Mouse (Mus musculus): ENCODE data around the gene Igfbpl1. TPM values are rescaled to one million over a fixed set of nuclear protein-coding genes. Genes with fewer than 3 reads are reported as not detected.

Igfbpl1 gene
- polyA plus RNA-seq, 1 experiment from 2014 or later = 63.3 TPM

DNA sequence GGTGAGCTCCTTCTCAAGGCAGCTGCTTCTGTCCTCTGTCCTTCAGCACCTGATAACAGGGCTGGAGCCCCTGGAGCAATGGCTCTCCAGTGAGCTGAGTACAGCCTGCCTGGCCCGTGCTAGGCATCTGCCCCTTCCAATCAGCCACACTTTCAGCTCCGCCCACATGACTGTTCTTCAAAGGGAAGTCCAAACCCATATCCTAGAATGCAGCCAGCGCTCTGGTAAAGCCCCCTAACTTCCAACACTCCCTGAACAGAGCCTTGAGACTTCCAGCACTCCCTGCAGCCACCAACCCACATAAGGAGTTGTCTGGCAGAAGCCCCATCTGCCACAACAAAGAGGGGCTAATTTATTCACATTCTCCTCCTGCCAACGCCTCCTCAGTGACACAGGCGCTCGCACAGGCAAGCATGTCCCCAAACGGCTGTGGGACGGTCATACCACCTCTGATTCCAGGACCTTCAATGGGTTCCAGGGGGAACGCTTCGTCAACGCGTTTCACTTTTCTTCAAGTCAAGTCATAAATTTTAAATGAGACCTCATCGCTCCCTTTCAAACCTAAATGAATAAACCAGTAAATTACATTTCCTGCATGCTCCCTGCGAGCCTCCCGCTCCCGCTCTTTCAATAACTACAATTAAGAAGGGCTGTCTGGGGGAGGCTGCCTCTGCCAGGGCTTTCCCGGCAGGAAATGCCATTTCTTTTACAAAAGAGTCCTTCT, 7.4 kb downstream of the Igfbpl1 start:
- H3K27ac ChIP-seq (replicated peaks) = peak overlapping the region; percentile 97
- H3K9me3 ChIP-seq = no peaks in the 10 kb centered on the region
- peak; percentile 64 for ATAC-seq (ENCODE audit: low FRiP score, low read depth)
- peaks cover 17% of the 10 kb centered on the region for H3K27me3 ChIP-seq
- H3K4me2 ChIP-seq (replicated peaks) = peak overlapping the region; percentile 45
- H3K9ac ChIP-seq (replicated peaks) = peak overlapping the region; percentile 38
- peak overlapping the region; percentile 9 for H3K4me3 ChIP-seq
- peaks cover 10% of the 10 kb centered on the region; the same call in 1 of the 2 replicates for H3K36me3 ChIP-seq
- H3K4me1 ChIP-seq = peaks cover 82% of the 10 kb centered on the region
- WGBS = 2% methylated on average over 17 of the region's 17 CpGs

DNA sequence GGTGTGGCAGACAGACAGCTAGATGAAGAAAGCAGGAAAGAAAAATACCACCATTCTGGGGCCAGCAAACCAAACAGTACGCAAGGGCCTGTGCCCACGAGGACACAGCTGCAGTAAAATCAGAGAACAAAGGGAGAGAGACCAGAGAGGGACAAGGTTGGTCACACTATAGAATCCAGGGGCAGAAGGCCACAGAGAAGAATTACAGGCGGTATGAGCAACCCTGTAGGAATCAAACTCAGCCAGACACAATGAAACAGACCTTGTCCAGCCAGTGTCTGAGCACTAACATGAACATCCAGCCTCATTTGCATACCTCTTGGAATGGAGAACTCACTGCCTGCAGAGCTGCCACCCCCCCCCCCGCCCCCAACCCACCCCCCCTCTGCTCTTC, 7.9 kb downstream of the Igfbpl1 start:
- Histone ChIP-seq H3K9ac (replicated peaks) (peak overlapping the region; percentile 38), H3K36me3 (peaks cover 11% of the 10 kb centered on the region; the same call in 1 of the 2 replicates), H3K4me1 (peaks cover 76% of the 10 kb centered on the region), H3K4me3 (no peak overlapping the region), H3K9me3 (no peaks in the 10 kb centered on the region), H3K27me3 (peaks cover 12% of the 10 kb centered on the region), H3K27ac (replicated peaks) (peak overlapping the region; percentile 97), H3K4me2 (replicated peaks) (peak overlapping the region; percentile 45)
- ATAC-seq (ENCODE audit: low FRiP score, low read depth) = peak; percentile 5
- 5% methylated on average over 4 of the region's 4 CpGs for WGBS

DNA sequence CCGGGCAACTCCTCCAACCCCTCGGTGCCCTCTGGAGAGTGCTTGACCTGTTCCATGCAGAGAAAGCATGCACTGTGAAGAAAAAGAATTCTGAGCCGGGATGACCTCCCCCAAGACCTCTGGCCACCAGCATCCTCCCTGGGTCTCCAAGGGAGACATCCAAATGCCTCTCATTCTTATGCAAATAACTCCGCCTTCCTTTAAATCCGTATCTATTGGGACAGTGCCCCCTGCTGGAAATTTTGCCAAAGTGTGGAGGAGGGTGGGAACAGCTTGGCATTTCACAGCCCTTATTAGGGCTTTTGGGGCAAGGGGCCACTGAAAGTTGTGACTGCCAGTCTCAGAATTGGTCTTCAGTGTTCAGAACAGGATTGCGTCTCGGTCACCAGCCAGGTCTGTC, 11.2 kb downstream of the Igfbpl1 start:
- WGBS = 17% methylated on average over 7 of the region's 7 CpGs
- no peak for ATAC-seq (ENCODE audit: low FRiP score, low read depth)
- H3K4me3 ChIP-seq = no peak overlapping the region
- no peak overlapping the region for H3K9ac ChIP-seq (replicated peaks)
- no peaks in the 10 kb centered on the region for H3K9me3 ChIP-seq
- H3K27me3 ChIP-seq = peaks cover 8% of the 10 kb centered on the region
- H3K4me1 ChIP-seq = peaks cover 50% of the 10 kb centered on the region
- no peak overlapping the region for H3K4me2 ChIP-seq (replicated peaks)
- peak overlapping the region; percentile 39; the same call in 1 of the 2 replicates for H3K27ac ChIP-seq (replicated peaks)
- H3K36me3 ChIP-seq = peaks cover 22% of the 10 kb centered on the region

DNA sequence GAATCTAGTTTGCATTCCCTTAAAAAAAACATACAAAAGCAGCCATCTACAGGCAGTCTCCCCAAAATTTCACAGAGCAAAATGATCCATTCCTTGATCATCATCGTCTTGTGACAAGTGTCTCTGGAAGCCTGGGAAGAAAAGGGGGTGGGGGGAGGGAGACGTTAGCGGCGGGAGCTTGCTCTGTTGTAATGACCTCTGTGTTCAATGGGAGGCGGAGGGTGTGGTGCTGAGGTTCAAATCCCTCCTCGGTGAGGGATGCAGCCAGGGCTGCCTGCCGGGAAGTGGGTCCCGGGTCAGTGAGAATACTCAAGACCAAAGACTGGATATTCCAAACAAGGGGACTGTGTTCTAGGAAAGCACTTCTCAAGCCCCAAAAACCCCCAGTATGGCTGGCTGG, 15.5 kb downstream of the Igfbpl1 start:
- no peak overlapping the region for H3K4me2 ChIP-seq (replicated peaks)
- no peak for ATAC-seq (ENCODE audit: low FRiP score, low read depth)
- H3K4me1 ChIP-seq = peaks cover 19% of the 10 kb centered on the region
- H3K9me3 ChIP-seq = no peaks in the 10 kb centered on the region
- H3K27ac ChIP-seq (replicated peaks) = no peak overlapping the region
- no peak overlapping the region for H3K4me3 ChIP-seq
- H3K27me3 ChIP-seq = peaks cover 9% of the 10 kb centered on the region; the same call in 1 of the 2 replicates
- H3K9ac ChIP-seq (replicated peaks) = no peak overlapping the region
- H3K36me3 ChIP-seq = peaks cover 37% of the 10 kb centered on the region
- 9% methylated on average over 8 of the region's 8 CpGs for WGBS

DNA sequence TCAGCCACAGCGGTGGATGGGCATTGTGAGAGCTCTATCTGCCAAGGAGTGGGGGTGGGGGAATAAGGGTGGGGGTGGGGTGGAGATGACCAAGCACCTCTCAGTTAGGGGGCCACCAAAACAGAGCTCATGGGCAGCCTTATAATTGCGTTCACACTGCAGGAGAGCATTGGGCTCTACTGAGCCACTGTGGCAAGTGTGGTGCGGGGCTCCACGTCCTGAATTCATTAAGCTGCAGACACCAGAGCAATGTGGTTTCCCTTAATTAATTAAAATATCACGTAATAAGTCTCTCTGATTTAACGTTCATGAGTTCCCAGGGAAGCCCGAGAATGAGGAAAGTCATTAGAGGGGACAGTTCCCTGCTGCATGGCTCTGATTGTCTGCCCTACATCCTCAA, 18.7 kb downstream of the Igfbpl1 start:
- peaks cover 4% of the 10 kb centered on the region; the same call in 1 of the 2 replicates for H3K27me3 ChIP-seq
- H3K9ac ChIP-seq (replicated peaks) = no peak overlapping the region
- no peak overlapping the region for H3K4me2 ChIP-seq (replicated peaks)
- 38% methylated on average over 7 of the region's 7 CpGs for WGBS
- H3K4me1 ChIP-seq = peaks cover 8% of the 10 kb centered on the region; the same call in 1 of the 2 replicates
- no peaks in the 10 kb centered on the region for H3K9me3 ChIP-seq
- H3K4me3 ChIP-seq = no peak overlapping the region
- no peak for ATAC-seq (ENCODE audit: low FRiP score, low read depth)
- H3K36me3 ChIP-seq = peaks cover 26% of the 10 kb centered on the region
- H3K27ac ChIP-seq (replicated peaks) = no peak overlapping the region

DNA sequence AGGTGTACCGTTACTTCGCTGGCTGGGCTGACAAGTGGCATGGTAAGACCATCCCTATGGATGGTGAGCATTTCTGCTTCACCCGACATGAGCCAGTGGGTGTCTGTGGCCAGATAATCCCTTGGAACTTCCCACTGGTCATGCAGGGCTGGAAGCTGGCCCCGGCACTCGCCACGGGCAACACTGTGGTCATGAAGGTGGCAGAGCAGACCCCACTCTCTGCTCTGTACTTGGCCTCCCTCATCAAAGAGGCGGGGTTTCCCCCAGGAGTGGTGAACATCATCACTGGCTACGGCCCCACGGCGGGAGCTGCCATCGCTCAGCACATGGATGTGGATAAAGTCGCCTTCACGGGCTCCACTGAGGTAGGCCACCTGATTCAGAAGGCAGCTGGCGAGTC, 23.8 kb downstream of the Igfbpl1 start:
- H3K4me2 ChIP-seq (replicated peaks) = no peak overlapping the region
- peaks cover 7% of the 10 kb centered on the region; the same call in 1 of the 2 replicates for H3K36me3 ChIP-seq
- 93% methylated on average over 14 of the region's 14 CpGs for WGBS

DNA sequence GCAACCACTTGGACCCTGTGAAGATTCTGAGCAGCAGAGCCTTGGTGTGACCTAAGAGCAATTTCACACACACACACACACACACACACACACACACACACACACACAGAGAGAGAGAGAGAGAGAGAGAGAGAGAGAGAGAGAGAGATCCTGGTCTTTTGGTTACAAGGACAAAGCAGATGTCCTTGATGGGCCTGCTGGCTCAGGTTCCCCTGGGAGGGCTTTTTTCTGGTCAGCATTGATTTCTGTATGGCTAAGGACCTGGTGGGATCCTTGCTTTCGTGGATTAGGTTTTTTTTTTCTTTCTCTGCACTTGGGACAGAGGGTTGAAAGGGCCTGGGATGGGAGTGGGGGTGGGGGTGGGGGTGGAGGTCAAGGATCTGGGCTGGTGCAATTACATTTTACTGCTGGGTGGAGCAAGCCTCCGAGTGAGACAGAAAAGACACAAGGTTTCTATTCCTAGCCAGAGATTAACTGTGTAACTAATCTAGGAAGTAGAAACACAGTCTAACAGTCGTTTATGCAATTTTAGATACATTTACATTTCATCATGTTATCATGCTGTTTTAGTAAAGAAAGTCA, 26.7 kb downstream of the Igfbpl1 start:
- H3K4me3 ChIP-seq = no peak overlapping the region
- no peak overlapping the region for H3K27ac ChIP-seq (replicated peaks)
- H3K9ac ChIP-seq (replicated peaks) = no peak overlapping the region
- no peak overlapping the region for H3K4me2 ChIP-seq (replicated peaks)
- H3K4me1 ChIP-seq = peaks cover 22% of the 10 kb centered on the region
- H3K9me3 ChIP-seq = no peaks in the 10 kb centered on the region
- no peak for ATAC-seq (ENCODE audit: low FRiP score, low read depth)
- H3K36me3 ChIP-seq = peaks cover 7% of the 10 kb centered on the region; the same call in 1 of the 2 replicates
- WGBS = 34% methylated on average over 3 of the region's 3 CpGs
- peaks cover 9% of the 10 kb centered on the region; the same call in 1 of the 2 replicates for H3K27me3 ChIP-seq

More for the DNA sequence above, 23.8 kb downstream of the Igfbpl1 start:
- no peak for ATAC-seq (ENCODE audit: low FRiP score, low read depth)
- no peaks in the 10 kb centered on the region for H3K9me3 ChIP-seq
- no peak overlapping the region for H3K27ac ChIP-seq (replicated peaks)
- H3K27me3 ChIP-seq = no peaks in the 10 kb centered on the region; the same call in 1 of the 2 replicates
- H3K4me3 ChIP-seq = no peak overlapping the region
- no peak overlapping the region for H3K9ac ChIP-seq (replicated peaks)
- H3K4me1 ChIP-seq = peaks cover 14% of the 10 kb centered on the region; the same call in 1 of the 2 replicates

DNA sequence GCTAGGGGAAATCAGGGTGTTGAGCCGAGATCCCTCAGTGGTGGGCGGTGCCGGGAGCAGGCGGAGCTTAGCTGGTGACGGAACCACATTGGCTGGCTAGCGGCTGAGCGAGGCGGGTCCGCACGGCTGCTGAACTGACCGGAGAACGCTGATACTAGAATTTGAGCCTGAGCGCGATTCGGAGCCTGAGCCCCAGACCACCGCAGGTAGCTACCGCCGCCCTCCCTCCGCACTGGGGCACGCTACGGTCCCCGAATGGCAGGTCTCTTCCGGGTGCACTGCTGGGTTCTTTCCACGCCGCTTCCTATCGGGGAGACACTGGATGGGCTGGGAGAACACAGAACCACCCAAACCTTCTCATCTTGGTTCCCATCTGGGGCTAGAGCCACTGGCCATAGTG, 27.8 kb downstream of the Igfbpl1 start, which contains the start of gene Aldh1b1:
Gene Aldh1b1, plus strand, starts transcription at position 59 of the 400 bp plus-strand sequence.
- H3K9me3 ChIP-seq = no peaks in the 10 kb centered on the region
- peak; percentile 64 for ATAC-seq (ENCODE audit: low FRiP score, low read depth)
- peak within 1 kb of the TSS; percentile 76 for H3K4me2 ChIP-seq (replicated peaks)
- H3K27me3 ChIP-seq = peaks cover 9% of the 10 kb centered on the region; the same call in 1 of the 2 replicates
- H3K27ac ChIP-seq (replicated peaks) = peak within 1 kb of the TSS; percentile 46
- peak within 1 kb of the TSS; percentile 61 for H3K9ac ChIP-seq (replicated peaks)
- WGBS = under 1% methylated on average over 26 of the region's 26 CpGs
- peak within 1 kb of the TSS; percentile 49 for H3K4me3 ChIP-seq
- H3K36me3 ChIP-seq = peaks cover 7% of the 10 kb centered on the region; the same call in 1 of the 2 replicates
- H3K4me1 ChIP-seq = peaks cover 22% of the 10 kb centered on the region

DNA sequence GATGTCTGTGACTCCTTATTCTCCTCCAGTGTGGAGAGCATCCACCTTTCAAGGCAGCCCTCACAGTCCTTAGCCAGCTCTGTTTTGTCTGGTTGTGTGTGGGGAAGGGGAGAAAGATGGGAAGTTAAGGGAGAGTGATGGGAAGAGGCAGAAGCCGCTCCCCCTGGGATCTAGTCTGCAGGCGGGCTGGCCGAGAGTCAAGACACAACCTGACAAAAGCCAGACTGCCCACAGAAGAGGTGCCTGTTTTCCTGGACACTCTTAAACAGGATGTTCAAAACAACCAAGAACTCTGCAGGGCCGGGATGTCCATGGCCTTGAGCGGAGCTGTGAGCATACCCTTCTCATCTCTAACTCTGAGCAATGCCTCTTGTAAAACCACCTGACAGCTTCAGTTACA, 30.0 kb downstream of the Igfbpl1 start:
- H3K9ac ChIP-seq (replicated peaks) = no peak overlapping the region
- WGBS = 80% methylated on average over 5 of the region's 5 CpGs

DNA sequence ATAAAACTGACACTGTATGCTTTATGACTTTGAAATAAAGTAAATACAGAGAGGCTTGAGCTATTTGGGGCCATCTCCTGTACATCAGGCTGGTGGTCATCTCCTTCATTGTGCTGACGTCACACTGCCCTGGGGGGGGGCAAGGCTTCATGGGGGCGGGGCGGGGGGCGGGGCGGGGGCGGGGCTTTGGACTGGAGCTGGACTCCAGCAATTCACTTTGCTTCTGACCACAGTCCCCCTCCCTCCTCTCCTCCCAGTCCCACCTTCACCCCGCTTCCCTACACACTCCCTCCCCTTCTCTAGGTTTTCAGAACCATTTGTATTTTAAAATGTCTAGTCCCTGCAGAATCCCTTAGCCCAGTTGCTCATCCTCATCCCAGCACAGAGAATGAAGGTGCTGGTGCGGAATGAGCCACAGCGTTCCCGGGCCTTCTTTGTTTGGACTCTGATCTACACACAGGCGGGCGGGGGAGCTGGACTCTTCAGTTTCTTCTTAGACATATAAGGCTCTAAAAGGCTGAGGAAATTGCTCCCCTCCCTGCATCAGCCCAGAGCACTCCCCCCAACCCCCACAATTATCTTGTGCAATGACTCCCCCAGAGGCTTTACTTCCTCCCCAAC, 31.4 kb downstream of the Igfbpl1 start:
- H3K27me3 ChIP-seq = peaks cover 9% of the 10 kb centered on the region; the same call in 1 of the 2 replicates
- H3K36me3 ChIP-seq = no peaks in the 10 kb centered on the region
- WGBS = 2% methylated on average over 7 of the region's 12 CpGs
- H3K4me2 ChIP-seq (replicated peaks) = peak overlapping the region; percentile 49
- ATAC-seq (ENCODE audit: low FRiP score, low read depth) = peak; percentile 62
- H3K9me3 ChIP-seq = no peaks in the 10 kb centered on the region
- H3K4me1 ChIP-seq = peaks cover 19% of the 10 kb centered on the region
- peak overlapping the region; percentile 29 for H3K4me3 ChIP-seq
- H3K27ac ChIP-seq (replicated peaks) = peak overlapping the region; percentile 27
- H3K9ac ChIP-seq (replicated peaks) = peak overlapping the region; percentile 40; the same call in 1 of the 2 replicates

More for the DNA sequence above, 30.0 kb downstream of the Igfbpl1 start:
- peaks cover 9% of the 10 kb centered on the region; the same call in 1 of the 2 replicates for H3K27me3 ChIP-seq
- H3K4me2 ChIP-seq (replicated peaks) = no peak overlapping the region
- no peak overlapping the region for H3K4me3 ChIP-seq
- no peak overlapping the region for H3K27ac ChIP-seq (replicated peaks)
- no peaks in the 10 kb centered on the region for H3K9me3 ChIP-seq
- ATAC-seq (ENCODE audit: low FRiP score, low read depth) = no peak
- H3K36me3 ChIP-seq = no peaks in the 10 kb centered on the region
- peaks cover 22% of the 10 kb centered on the region for H3K4me1 ChIP-seq

DNA sequence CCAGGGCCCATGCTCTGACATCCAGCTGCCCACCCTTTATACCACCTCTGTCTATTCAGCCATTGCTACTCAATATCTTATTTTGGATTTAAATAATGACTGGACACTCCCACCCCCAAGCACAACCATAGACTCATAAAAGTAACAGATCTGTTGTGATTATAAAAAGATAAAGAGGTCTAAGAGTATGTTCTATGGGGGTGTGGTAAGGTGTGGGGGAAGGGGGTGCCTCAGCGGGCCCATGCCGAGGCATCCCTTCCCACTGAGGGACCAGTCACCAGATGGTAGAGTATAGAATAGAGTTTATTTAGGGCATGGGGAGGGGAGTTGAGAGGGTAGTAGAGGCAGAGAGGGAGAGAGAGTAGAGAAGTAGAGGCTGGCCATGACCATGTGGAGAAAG, 36.7 kb downstream of the Igfbpl1 start:
- H3K4me2 ChIP-seq (replicated peaks) = no peak overlapping the region
- peaks cover 8% of the 10 kb centered on the region; the same call in 1 of the 2 replicates for H3K4me1 ChIP-seq
- no peak overlapping the region for H3K4me3 ChIP-seq
- no peak overlapping the region for H3K9ac ChIP-seq (replicated peaks)
- 84% methylated on average over 2 of the region's 2 CpGs for WGBS
- H3K27me3 ChIP-seq = 0 out of 2 replicates have a peak, but pooled peaks cover 14% of the 10 kb centered on the region
- no peak overlapping the region for H3K27ac ChIP-seq (replicated peaks)
- ATAC-seq (ENCODE audit: low FRiP score, low read depth) = no peak
- no peaks in the 10 kb centered on the region for H3K9me3 ChIP-seq
- no peaks in the 10 kb centered on the region for H3K36me3 ChIP-seq

All from midbrain, embryonic 12.5 days (tissue).